23 mouse cellular contexts compared by ENCODE assay signal in the genomic region with DNA sequence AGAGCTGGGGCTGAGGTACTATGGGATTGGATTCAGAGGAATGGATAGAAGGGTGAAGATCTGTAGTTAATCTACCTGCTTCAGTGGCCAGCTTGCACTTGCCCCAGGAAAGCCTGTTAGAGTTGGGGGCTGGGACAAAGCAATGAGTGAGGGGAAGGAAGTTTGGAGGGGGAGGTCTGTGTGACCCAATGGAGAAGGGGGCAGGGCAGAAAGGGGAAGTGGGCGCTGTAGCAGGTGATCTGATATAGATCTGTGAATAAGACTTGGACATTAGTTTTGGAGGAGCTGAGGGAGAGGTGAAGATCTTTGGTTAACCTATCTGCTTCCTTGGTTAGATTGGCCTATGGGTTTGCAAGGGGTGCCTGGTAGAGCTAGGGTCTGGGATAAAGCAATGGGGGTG.
"Had no signal": no experiment of that assay in that cellular context is flagged by ENCODE, and none has a peak within 500 bp of the region (broad histone marks: within the 10 kb centered on the region; RNA-seq: fewer than 3 reads in every experiment).

No protein-coding gene starts in this region.

- H3K4me2 ChIP-seq: limb, embryonic 12.5 days; limb, embryonic 15.5 days; liver, embryonic 11.5 days; lung, embryonic 14.5 days; midbrain, embryonic 12.5 days; midbrain, embryonic 15.5 days had no signal

- H3K4me3 ChIP-seq: limb, embryonic 12.5 days; limb, embryonic 15.5 days; midbrain, embryonic 12.5 days; midbrain, embryonic 15.5 days; myocyte had no signal

- H3K27me3 ChIP-seq: limb, embryonic 12.5 days; limb, embryonic 15.5 days; midbrain, embryonic 12.5 days; midbrain, embryonic 15.5 days had no signal

- ATAC-seq: liver, postnatal 0 days; lung, postnatal 0 days; midbrain, embryonic 15.5 days had no signal

- H3K27ac ChIP-seq: limb, embryonic 12.5 days; limb, embryonic 15.5 days; liver, embryonic 14.5 days; macrophage; midbrain, embryonic 12.5 days; midbrain, embryonic 15.5 days; stomach, postnatal 0 days had no signal

- DNase-seq: kidney, adult 18-20 months; kidney, adult 9 months; kidney, postnatal 14 days; kidney, postnatal 4 days; left cerebral cortex, postnatal 4 days; liver, postnatal 0 days; lung, embryonic 14.5 days; right cerebral cortex, adult 18-20 months; right cerebral cortex, postnatal 14 days; right cerebral cortex, postnatal 4 days; thymus, adult 2 months; thymus, postnatal 14 days; thymus, postnatal 4 days had no signal

- H3K4me1 ChIP-seq: limb, embryonic 12.5 days; limb, embryonic 15.5 days; midbrain, embryonic 15.5 days had no signal

- H3K9me3 ChIP-seq: limb, embryonic 12.5 days; limb, embryonic 15.5 days; midbrain, embryonic 12.5 days; midbrain, embryonic 15.5 days had no signal

- H3K9ac ChIP-seq: limb, embryonic 12.5 days; limb, embryonic 15.5 days; liver, embryonic 14.5 days; liver, postnatal 0 days; lung, embryonic 14.5 days; midbrain, embryonic 12.5 days; midbrain, embryonic 15.5 days had no signal

- H3K36me3 ChIP-seq: limb, embryonic 12.5 days; limb, embryonic 15.5 days; midbrain, embryonic 12.5 days; midbrain, embryonic 15.5 days had no signal
